Mouse (Mus musculus) megakaryocyte-erythroid progenitor cell, adult 5-6 weeks (primary cell): ENCODE data around the gene Iffo2. TPM values are rescaled to one million over a fixed set of nuclear protein-coding genes. Genes with fewer than 3 reads are reported as not detected.

Experiments used
- ATAC-seq: replicated peaks from 2 replicates; pipeline ENCODE4 v1.8.0; 2016; ENCODE audit warnings: mild to moderate bottlenecking, inconsistent platforms; ENCODE audit not compliant: severe bottlenecking, poor library complexity, low FRiP score, low TSS enrichment
- total RNA-seq, 2 experiments: library from RNA; stranded (forward) in 1 of 2; stranded (reverse) in 1 of 2; fragments of 200-1000, 215-1000 nt in 1 of 2; fragments of >200 nt in 1 of 2; fragmentation: Nextera tagmentation in 1 of 2; gene quantifications; 2 replicates each; pipeline ENCODE4 v1.2.3; 2014 to 2017

The Iffo2 gene
- total RNA-seq, 2 experiments from 2014 or later = 0.23 to 0.35 TPM

GRCm38 (mm10) chr4:139630171-139630570 is 99.8 kb downstream of the Iffo2 start:
- ATAC-seq = no peak

- ATAC-seq = no peak
Observed at GRCm38 (mm10) chr4:139631141-139631540, 100.8 kb downstream of the Iffo2 start.

- ATAC-seq = no peak
Observed at GRCm38 (mm10) chr4:139631569-139632253, 101.4 kb downstream of the Iffo2 start.

- ATAC-seq = no peak
Observed at GRCm38 (mm10) chr4:139632254-139632580, 101.9 kb downstream of the Iffo2 start.

- no peak for ATAC-seq
Observed at GRCm38 (mm10) chr4:139636373-139636772, 106.0 kb downstream of the Iffo2 start.

GRCm38 (mm10) chr4:139637847-139638246 is 107.5 kb downstream of the Iffo2 start:
- ATAC-seq = no peak

GRCm38 (mm10) chr4:139638356-139638755 is 108.0 kb downstream of the Iffo2 start:
- ATAC-seq = no peak

- ATAC-seq = peak; percentile 23
Observed at GRCm38 (mm10) chr4:139639801-139640200, 109.5 kb downstream of the Iffo2 start.

- peak; percentile 49 for ATAC-seq
Observed at GRCm38 (mm10) chr4:139640333-139640732, 110.0 kb downstream of the Iffo2 start.

GRCm38 (mm10) chr4:139640775-139641174 is 110.4 kb downstream of the Iffo2 start:
- no peak for ATAC-seq

GRCm38 (mm10) chr4:139641829-139642425 is 111.6 kb downstream of the Iffo2 start:
- ATAC-seq = no peak

- ATAC-seq = peak; percentile 69
Observed at GRCm38 (mm10) chr4:139643972-139644371, 113.6 kb downstream of the Iffo2 start.

- ATAC-seq = no peak
Observed at GRCm38 (mm10) chr4:139646916-139647315, 116.6 kb downstream of the Iffo2 start.

GRCm38 (mm10) chr4:139650086-139650743 is 119.9 kb downstream of the Iffo2 start:
- no peak for ATAC-seq

- ATAC-seq = no peak
Observed at GRCm38 (mm10) chr4:139650907-139651306, 120.6 kb downstream of the Iffo2 start.

GRCm38 (mm10) chr4:139653238-139653637 is 122.9 kb downstream of the Iffo2 start, which contains the start of gene Tas1r2:
Tas1r2 (plus strand) TSS chr4:139653538.
- ATAC-seq = no peak

GRCm38 (mm10) chr4:139661897-139662296 is 131.5 kb downstream of the Iffo2 start:
- ATAC-seq = no peak

- no peak for ATAC-seq
Observed at GRCm38 (mm10) chr4:139667632-139668031, 137.3 kb downstream of the Iffo2 start.

GRCm38 (mm10) chr4:139669847-139670246 is 139.5 kb downstream of the Iffo2 start:
- peak; percentile 89 for ATAC-seq
